Mouse (Mus musculus) liver, adult 2 months (tissue): ENCODE results near the gene Apol8. TPM values are rescaled to one million over a fixed set of nuclear protein-coding genes. Genes with fewer than 3 reads are reported as not detected.
A peak's percentile ranks its signal among the peaks of the same experiment; 100 is the strongest.

Experiments
- DNase-seq: peaks from one replicate; pipeline ENCODE4 v3.0.0-alpha.2; 2011; ENCODE audit warnings: low read depth, low spot score; ENCODE audit errors: extremely low read depth
- H3K27ac ChIP-seq: fragments of 200-500 bp; replicated peaks from 2 replicates; pipeline ENCODE4 v1.5.1; 2012; ENCODE audit warnings: low read depth, mild to moderate bottlenecking, control low read depth, inconsistent platforms, low read length; ENCODE audit not compliant: insufficient read depth
- H3K27me3 ChIP-seq: fragments of 200-500 bp; 2 replicates; pipeline ENCODE4 v1.6.1; 2012; ENCODE audit warnings: mild to moderate bottlenecking, moderate library complexity, low read length, inconsistent platforms; ENCODE audit not compliant: control insufficient read depth, insufficient read depth
- H3K36me3 ChIP-seq: fragments of 200-500 bp; 2 replicates; pipeline ENCODE4 v1.6.1; 2012; ENCODE audit warnings: low read length, inconsistent platforms; ENCODE audit not compliant: control insufficient read depth, insufficient read depth
- H3K4me1 ChIP-seq: fragments of 200-500 bp; 2 replicates; pipeline ENCODE4 v1.6.1; 2011; ENCODE audit warnings: low read length; ENCODE audit not compliant: control insufficient read depth, insufficient read depth
- H3K4me3 ChIP-seq: fragments of 200-500 bp; 2 replicates; pipeline ENCODE4 v1.5.1; 2011; ENCODE audit warnings: low read depth, mild to moderate bottlenecking, control low read depth, low read length, moderate library complexity; ENCODE audit not compliant: insufficient read depth
- H3K79me2 ChIP-seq: fragments of 200-500 bp; 2 replicates; pipeline ENCODE4 v1.6.1; 2012; ENCODE audit warnings: inconsistent platforms, mild to moderate bottlenecking, low read length, moderate library complexity; ENCODE audit not compliant: control insufficient read depth, insufficient read depth
- H3K9ac ChIP-seq: fragments of 200-500 bp; 2 replicates; pipeline ENCODE4 v1.6.1; 2012; ENCODE audit warnings: low read depth, mild to moderate bottlenecking, control low read depth, inconsistent platforms, low read length
- CTCF ChIP-seq: fragments of 200-500 bp; IDR thresholded peaks from 2 replicates; pipeline ENCODE4 v1.5.1; 2011; ENCODE audit warnings: low read depth, low read length, control low read depth
- POLR2A ChIP-seq: fragments of 200-500 bp; IDR thresholded peaks from 2 replicates; pipeline ENCODE4 v1.6.1; 2011; ENCODE audit warnings: low read length, control low read depth; ENCODE audit not compliant: insufficient read depth; ENCODE audit errors: extremely low read depth
- WGBS: fragments of 180-500 bp; shearing (Covaris S2); methylation state at CpG from one replicate; pipeline ENCODE4 v1.1.7; 2018; 5-methylcytosine and 5-hydroxymethylcytosine counted together
- polyA plus RNA-seq: library from polyadenylated mRNA; depleted of rRNA; stranded (reverse); fragments of >200 nt; gene quantifications from 2 replicates; pipeline ENCODE4 v1.2.3, GENCODE M21; 2012; rRNA removed
- total RNA-seq: library from RNA; depleted of rRNA; stranded (reverse); fragments of >200 nt; gene quantifications from 2 replicates; pipeline ENCODE4 v1.2.3, GENCODE M21; 2014; rRNA removed

The Apol8 gene
- total RNA-seq (0.09 TPM in 1 of 2 replicates, not detected in the other), polyA plus RNA-seq (not detected in 2 replicates)

GRCm38 (mm10) chr15:77756848-77757247, at the start of gene Apol8:
TSS of gene Apol8 (minus strand) at chr15:77757003.
- Histone ChIP-seq H3K36me3 (peaks cover 3% of the 10 kb centered on the region; the same call in 1 of the 2 replicates), H3K9ac (no peak within 1 kb of the TSS), H3K27me3 (no peaks in the 10 kb centered on the region), H3K79me2 (no peaks in the 10 kb centered on the region), H3K4me3 (no peak within 1 kb of the TSS), H3K27ac (no peak within 1 kb of the TSS), H3K4me1 (peaks cover 1% of the 10 kb centered on the region; the same call in 1 of the 2 replicates)
- peak; percentile 35 for DNase-seq
- TF ChIP-seq POLR2A (no peak), CTCF (peak; percentile 98)
- WGBS = 2% methylated on average over 9 of the region's 9 CpGs

- Histone ChIP-seq H3K36me3 (peaks cover 33% of the 10 kb centered on the region), H3K79me2 (peaks cover 67% of the 10 kb centered on the region), H3K4me3 (no peak overlapping the region), H3K27ac (no peak overlapping the region), H3K27me3 (no peaks in the 10 kb centered on the region), H3K4me1 (peaks cover 11% of the 10 kb centered on the region), H3K9ac (no peak overlapping the region)
- TF ChIP-seq POLR2A (no peak), CTCF (no peak)
- DNase-seq = no peak
- 75% methylated on average over 4 of the region's 4 CpGs for WGBS
Measured at GRCm38 (mm10) chr15:77805657-77806056, 48.9 kb upstream of the Apol8 start.

- no peaks in the 10 kb centered on the region for H3K27me3 ChIP-seq
- no peak overlapping the region for H3K4me3 ChIP-seq
- peaks cover 33% of the 10 kb centered on the region for H3K36me3 ChIP-seq
- DNase-seq = no peak
- H3K79me2 ChIP-seq = peaks cover 60% of the 10 kb centered on the region
- H3K27ac ChIP-seq = no peak overlapping the region
- H3K4me1 ChIP-seq = peaks cover 14% of the 10 kb centered on the region
- no peak overlapping the region for H3K9ac ChIP-seq
- WGBS = 76% methylated on average over 9 of the region's 9 CpGs
- TF ChIP-seq CTCF = no peak
- TF ChIP-seq POLR2A = no peak
Measured at GRCm38 (mm10) chr15:77804949-77805348, 48.1 kb upstream of the Apol8 start.

- Histone ChIP-seq H3K79me2 (peaks cover 58% of the 10 kb centered on the region), H3K4me1 (peaks cover 19% of the 10 kb centered on the region), H3K9ac (no peak overlapping the region), H3K4me3 (no peak overlapping the region), H3K27ac (no peak overlapping the region), H3K27me3 (no peaks in the 10 kb centered on the region), H3K36me3 (peaks cover 31% of the 10 kb centered on the region)
- 61% methylated on average over 6 of the region's 6 CpGs for WGBS
- DNase-seq = no peak
- no peak for TF ChIP-seq CTCF
- TF ChIP-seq POLR2A = no peak
Measured at GRCm38 (mm10) chr15:77804460-77804859, 47.7 kb upstream of the Apol8 start.

GRCm38 (mm10) chr15:77803747-77804146, 46.9 kb upstream of the Apol8 start:
- no peak for TF ChIP-seq CTCF
- TF ChIP-seq POLR2A = no peak
- H3K36me3 ChIP-seq = peaks cover 31% of the 10 kb centered on the region
- no peak overlapping the region for H3K9ac ChIP-seq
- H3K27me3 ChIP-seq = no peaks in the 10 kb centered on the region
- no peak overlapping the region for H3K4me3 ChIP-seq
- peaks cover 57% of the 10 kb centered on the region for H3K79me2 ChIP-seq
- peaks cover 23% of the 10 kb centered on the region for H3K4me1 ChIP-seq
- DNase-seq = no peak
- no peak overlapping the region for H3K27ac ChIP-seq
- WGBS = 91% methylated on average over 3 of the region's 3 CpGs

GRCm38 (mm10) chr15:77802992-77803391, 46.2 kb upstream of the Apol8 start:
- Histone ChIP-seq H3K27me3 (no peaks in the 10 kb centered on the region), H3K9ac (no peak overlapping the region), H3K79me2 (peaks cover 58% of the 10 kb centered on the region), H3K27ac (no peak overlapping the region), H3K4me3 (no peak overlapping the region), H3K4me1 (peaks cover 28% of the 10 kb centered on the region), H3K36me3 (peaks cover 29% of the 10 kb centered on the region)
- WGBS = 83% methylated on average over 4 of the region's 4 CpGs
- TF ChIP-seq POLR2A = no peak
- TF ChIP-seq CTCF = peak; percentile 55
- no peak for DNase-seq
